Mouse (Mus musculus): ENCODE measurements around the gene Ranbp17. TPM values are rescaled to one million over a fixed set of nuclear protein-coding genes. Genes with fewer than 3 reads are reported as not detected.

The Ranbp17 gene
- total RNA-seq (2023), result 0.52 and 1.6 TPM in 2 replicates

GRCm38 (mm10) chr11:33513376-33513991 is at the start of gene Ranbp17:
Gene Ranbp17, minus strand, starts transcription at chr11:33513746.

GRCm38 (mm10) chr11:33276637-33277036 is 236.9 kb downstream of the Ranbp17 start, which contains the start of gene Gm12117:
Gene Gm12117, minus strand, starts transcription at chr11:33276737.

GRCm38 (mm10) chr11:33203383-33204328 is 309.9 kb downstream of the Ranbp17 start, which contains the start of gene Tlx3:
Gene Tlx3, minus strand, starts transcription at chr11:33203589.

GRCm38 (mm10) chr11:33162998-33163506 is 350.5 kb downstream of the Ranbp17 start, which contains the start of gene Npm1:
Gene Npm1, minus strand, starts transcription at chr11:33163206.

Other genes with a start within 250 kb of the Ranbp17 start
- not detected in 2 replicates for gene Gm12117, start 237.0 kb downstream of the Ranbp17 start, total RNA-seq (2023)
- not detected in 2 replicates for gene Gabrp, start 65.2 kb upstream of the Ranbp17 start, total RNA-seq (2023)
- not detected in 2 replicates for gene D130052B06Rik, start 85.6 kb upstream of the Ranbp17 start, total RNA-seq (2023)